Mouse (Mus musculus) embryonic facial prominence, embryonic 15.5 days (tissue): ENCODE data around the gene 4933427D14Rik. TPM values are rescaled to one million over a fixed set of nuclear protein-coding genes. Genes with fewer than 3 reads are reported as not detected.
"Not testable (repeated sequence)": the region's sequence is repeated elsewhere in the genome, so short reads cannot be mapped to it uniquely, and the experiment has no call there.

Experiments
- ATAC-seq: fragments of 200-750 bp; cut with Nextera tagmentation; 2 replicates; pipeline ENCODE4 v1.8.0; 2017; ENCODE audit warnings: low read depth, moderate TSS enrichment; ENCODE audit not compliant: insufficient number of reproducible peaks, low FRiP score, low TSS enrichment
- H3K27ac ChIP-seq: fragments of 300-500 bp; sonication (generic); replicated peaks from 2 replicates; pipeline ENCODE4 v1.5.1; 2015; ENCODE audit warnings: mild to moderate bottlenecking, inconsistent platforms
- H3K27me3 ChIP-seq: fragments of 300-500 bp; sonication (generic); 2 replicates; pipeline ENCODE4 v1.6.1; 2015; ENCODE audit warnings: inconsistent platforms
- H3K36me3 ChIP-seq: fragments of 300-500 bp; sonication (generic); 2 replicates; pipeline ENCODE4 v1.6.1; 2015; ENCODE audit warnings: mild to moderate bottlenecking, inconsistent platforms
- H3K4me1 ChIP-seq: fragments of 300-500 bp; sonication (generic); 2 replicates; pipeline ENCODE4 v1.6.1; 2015; ENCODE audit warnings: inconsistent platforms
- H3K4me2 ChIP-seq: fragments of 300-500 bp; sonication (generic); replicated peaks from 2 replicates; pipeline ENCODE4 v1.6.1; 2015; ENCODE audit warnings: mild to moderate bottlenecking, inconsistent platforms
- H3K4me3 ChIP-seq: fragments of 300-500 bp; sonication (generic); replicated peaks from 2 replicates; pipeline ENCODE4 v1.5.1; 2015; ENCODE audit warnings: mild to moderate bottlenecking, inconsistent platforms
- H3K9ac ChIP-seq: fragments of 300-500 bp; sonication (generic); 2 replicates; pipeline ENCODE4 v1.6.1; 2015; ENCODE audit warnings: inconsistent platforms
- H3K9me3 ChIP-seq: fragments of 300-500 bp; sonication (generic); replicated peaks from 2 replicates; pipeline ENCODE4 v1.6.1; 2016; ENCODE audit warnings: inconsistent platforms
- WGBS: fragments of 180-500 bp; shearing (Covaris S2); methylation state at CpG from one replicate; pipeline ENCODE4 v1.1.7; 2015; 5-methylcytosine and 5-hydroxymethylcytosine counted together
- polyA plus RNA-seq: library from polyadenylated mRNA; unstranded; fragments of >200 nt; fragmentation: Nextera tagmentation; extraction: Ambion mirVana; gene quantifications from 2 replicates; pipeline ENCODE4 v1.2.1, GENCODE M21; 2015

The 4933427D14Rik gene
- polyA plus RNA-seq, 1 experiment from 2014 or later = 13.5 TPM

DNA sequence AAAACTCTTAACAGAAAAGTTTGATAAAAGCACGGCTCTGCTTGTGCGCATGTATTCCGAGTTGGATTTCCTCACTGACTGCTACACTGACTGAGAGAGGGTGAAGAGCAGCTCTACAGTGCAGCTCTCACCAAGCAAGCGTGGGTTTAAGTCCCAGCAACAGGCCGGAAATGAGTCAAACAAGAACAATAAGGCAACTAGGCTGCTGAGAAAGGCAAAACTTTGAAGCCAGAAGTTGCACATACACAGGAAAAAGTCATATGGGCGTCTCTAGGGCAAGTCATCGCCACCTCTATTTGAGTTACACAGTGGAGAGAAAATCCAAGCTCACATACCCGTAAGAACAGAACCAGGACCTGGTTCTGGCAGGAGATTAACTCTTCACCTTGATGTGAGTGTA is 10.8 kb downstream of the 4933427D14Rik start:
- no peaks in the 10 kb centered on the region for H3K4me1 ChIP-seq
- H3K36me3 ChIP-seq = peaks cover 26% of the 10 kb centered on the region
- H3K9me3 ChIP-seq = no peaks in the 10 kb centered on the region
- H3K4me2 ChIP-seq = no peak overlapping the region
- H3K27ac ChIP-seq = peak overlapping the region; percentile 36; the same call in 1 of the 2 replicates
- no peak overlapping the region for H3K4me3 ChIP-seq
- 0 out of 2 replicates have a peak overlapping the region, but pooled peaks have one; percentile 5 for H3K9ac ChIP-seq
- no peaks in the 10 kb centered on the region for H3K27me3 ChIP-seq
- 84% methylated on average over 8 of the region's 8 CpGs for WGBS
- no peak for ATAC-seq

GRCm38 (mm10) chr11:72194259-72194658 is 13.0 kb downstream of the 4933427D14Rik start:
- peaks cover 33% of the 10 kb centered on the region for H3K36me3 ChIP-seq
- WGBS = 91% methylated on average over 2 of the region's 2 CpGs

GRCm38 (mm10) chr11:72190857-72191256 is 16.4 kb downstream of the 4933427D14Rik start:
- peaks cover 36% of the 10 kb centered on the region for H3K36me3 ChIP-seq
- 83% methylated on average over 1 of the region's 1 CpGs for WGBS

More at GRCm38 (mm10) chr11:72194259-72194658, 13.0 kb downstream of the 4933427D14Rik start:
- Histone ChIP-seq H3K27me3 (no peaks in the 10 kb centered on the region), H3K4me1 (no peaks in the 10 kb centered on the region), H3K4me3 (no peak overlapping the region), H3K4me2 (no peak overlapping the region), H3K9me3 (no peaks in the 10 kb centered on the region), H3K9ac (no peak overlapping the region), H3K27ac (no peak overlapping the region)
- no peak for ATAC-seq

DNA sequence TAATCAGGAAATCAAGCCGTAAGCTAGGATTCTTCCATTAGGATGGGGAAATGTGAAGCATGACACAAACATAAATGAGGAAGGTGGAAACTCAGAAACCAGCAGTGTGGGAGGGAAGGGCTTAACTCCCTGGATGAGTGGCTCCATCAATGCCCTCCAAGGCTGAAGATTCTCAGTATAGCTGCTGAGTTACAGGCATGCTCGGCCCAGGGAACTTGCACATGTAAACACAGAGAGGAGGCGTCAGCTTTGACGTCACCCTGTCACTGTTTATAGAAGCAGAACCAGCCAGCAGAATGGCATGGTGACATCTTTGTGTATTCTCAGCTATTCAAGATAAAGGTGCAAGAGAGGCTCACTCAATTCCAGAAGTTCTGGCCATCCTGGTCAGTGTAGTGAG is 23.0 kb downstream of the 4933427D14Rik start:
- Histone ChIP-seq H3K36me3 (peaks cover 43% of the 10 kb centered on the region), H3K9ac (no peak overlapping the region), H3K4me2 (no peak overlapping the region), H3K4me3 (no peak overlapping the region), H3K27ac (no peak overlapping the region), H3K9me3 (no peaks in the 10 kb centered on the region), H3K4me1 (no peaks in the 10 kb centered on the region), H3K27me3 (no peaks in the 10 kb centered on the region)
- no peak for ATAC-seq
- 84% methylated on average over 4 of the region's 4 CpGs for WGBS

More at GRCm38 (mm10) chr11:72190857-72191256, 16.4 kb downstream of the 4933427D14Rik start:
- Histone ChIP-seq H3K9ac (no peak overlapping the region), H3K9me3 (no peaks in the 10 kb centered on the region), H3K4me2 (no peak overlapping the region), H3K4me1 (no peaks in the 10 kb centered on the region), H3K27me3 (no peaks in the 10 kb centered on the region), H3K27ac (no peak overlapping the region), H3K4me3 (no peak overlapping the region)
- ATAC-seq = no peak

DNA sequence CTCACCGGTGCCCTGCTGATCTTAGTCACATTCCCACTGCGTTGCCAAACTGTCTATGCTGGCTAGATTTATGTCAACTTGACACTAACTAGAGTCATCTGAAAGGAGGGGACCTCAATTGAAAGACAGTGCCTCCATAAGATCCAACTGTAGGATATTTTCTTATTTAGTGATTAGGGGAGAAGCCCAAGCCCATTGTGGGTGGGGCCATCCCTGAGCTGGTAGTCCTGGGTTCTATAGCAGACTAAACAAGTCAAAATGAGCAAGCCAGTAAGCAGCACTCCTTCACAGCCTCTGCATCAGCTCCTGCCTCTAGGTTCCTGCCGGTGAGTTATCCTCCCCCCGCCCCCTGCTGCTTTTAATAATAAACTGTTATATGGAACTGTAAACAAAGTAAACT is 26.1 kb downstream of the 4933427D14Rik start:
- H3K27ac ChIP-seq = no peak overlapping the region
- no peaks in the 10 kb centered on the region for H3K27me3 ChIP-seq
- ATAC-seq = no peak
- no peak overlapping the region for H3K4me3 ChIP-seq
- H3K4me2 ChIP-seq = no peak overlapping the region
- no peak overlapping the region for H3K9ac ChIP-seq
- no peaks in the 10 kb centered on the region for H3K4me1 ChIP-seq
- peaks cover 51% of the 10 kb centered on the region for H3K36me3 ChIP-seq
- WGBS = 91% methylated on average over 4 of the region's 4 CpGs
- no peaks in the 10 kb centered on the region for H3K9me3 ChIP-seq

GRCm38 (mm10) chr11:72180556-72180955 is 26.7 kb downstream of the 4933427D14Rik start:
- 84% methylated on average over 5 of the region's 5 CpGs for WGBS
- H3K9me3 ChIP-seq = no peaks in the 10 kb centered on the region

GRCm38 (mm10) chr11:72176553-72176952 is 30.7 kb downstream of the 4933427D14Rik start:
- H3K4me1 ChIP-seq = no peaks in the 10 kb centered on the region
- H3K4me2 ChIP-seq = no peak overlapping the region
- H3K36me3 ChIP-seq = peaks cover 77% of the 10 kb centered on the region
- no peak overlapping the region for H3K4me3 ChIP-seq
- H3K9ac ChIP-seq = no peak overlapping the region
- no peak overlapping the region for H3K27ac ChIP-seq
- ATAC-seq = no peak
- H3K27me3 ChIP-seq = no peaks in the 10 kb centered on the region
- 60% methylated on average over 3 of the region's 3 CpGs for WGBS
- H3K9me3 ChIP-seq = no peaks in the 10 kb centered on the region

More at GRCm38 (mm10) chr11:72180556-72180955, 26.7 kb downstream of the 4933427D14Rik start:
- H3K4me1 ChIP-seq = no peaks in the 10 kb centered on the region
- H3K4me2 ChIP-seq = no peak overlapping the region
- H3K36me3 ChIP-seq = peaks cover 53% of the 10 kb centered on the region
- no peaks in the 10 kb centered on the region for H3K27me3 ChIP-seq
- no peak for ATAC-seq
- no peak overlapping the region for H3K27ac ChIP-seq
- H3K9ac ChIP-seq = no peak overlapping the region
- no peak overlapping the region for H3K4me3 ChIP-seq

- Histone ChIP-seq H3K9me3 (no peaks in the 10 kb centered on the region), H3K36me3 (peaks cover 71% of the 10 kb centered on the region)
These were observed 31.3 kb downstream of the 4933427D14Rik start for GRCm38 (mm10) chr11:72175966-72176365.

DNA sequence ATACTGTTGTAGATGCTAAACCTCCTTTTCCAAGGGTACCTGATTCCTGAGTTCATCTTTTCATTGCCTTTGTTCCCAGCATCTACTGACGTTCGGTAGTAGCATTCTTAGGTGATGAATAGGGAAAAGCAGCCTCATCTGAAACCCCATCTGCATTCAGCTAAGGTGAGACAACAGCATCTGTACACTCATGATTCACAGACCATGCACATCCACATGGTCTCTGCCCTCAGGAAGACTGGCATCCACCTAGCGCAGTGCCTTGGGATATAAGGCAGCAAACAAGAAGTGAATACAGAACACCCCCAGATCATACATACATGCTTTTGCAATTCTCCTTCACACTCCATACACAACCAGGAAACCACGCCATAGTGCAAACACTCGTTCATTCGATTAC is 32.5 kb downstream of the 4933427D14Rik start:
- H3K36me3 ChIP-seq = peaks cover 68% of the 10 kb centered on the region
- no peak overlapping the region for H3K4me3 ChIP-seq
- no peak overlapping the region for H3K4me2 ChIP-seq
- no peaks in the 10 kb centered on the region for H3K27me3 ChIP-seq
- H3K9me3 ChIP-seq = no peaks in the 10 kb centered on the region
- H3K9ac ChIP-seq = no peak overlapping the region
- no peak overlapping the region for H3K27ac ChIP-seq
- H3K4me1 ChIP-seq = no peaks in the 10 kb centered on the region
- 93% methylated on average over 6 of the region's 6 CpGs for WGBS
- ATAC-seq = no peak

More at GRCm38 (mm10) chr11:72175966-72176365, 31.3 kb downstream of the 4933427D14Rik start:
- ATAC-seq = no peak
- Histone ChIP-seq H3K27ac (no peak overlapping the region), H3K27me3 (no peaks in the 10 kb centered on the region), H3K4me1 (no peaks in the 10 kb centered on the region), H3K4me2 (no peak overlapping the region), H3K4me3 (no peak overlapping the region), H3K9ac (no peak overlapping the region)
- WGBS = 83% methylated on average over 5 of the region's 5 CpGs

- H3K27ac ChIP-seq = no peak overlapping the region
- no peak overlapping the region for H3K9ac ChIP-seq
- H3K27me3 ChIP-seq = no peaks in the 10 kb centered on the region
- no peaks in the 10 kb centered on the region for H3K9me3 ChIP-seq
- no peak overlapping the region for H3K4me2 ChIP-seq
- WGBS = 87% methylated on average over 5 of the region's 5 CpGs
- no peak overlapping the region for H3K4me3 ChIP-seq
- no peak for ATAC-seq
- no peaks in the 10 kb centered on the region for H3K4me1 ChIP-seq
- H3K36me3 ChIP-seq = peaks cover 71% of the 10 kb centered on the region
These were observed 33.8 kb downstream of the 4933427D14Rik start for GRCm38 (mm10) chr11:72173506-72173905.

DNA sequence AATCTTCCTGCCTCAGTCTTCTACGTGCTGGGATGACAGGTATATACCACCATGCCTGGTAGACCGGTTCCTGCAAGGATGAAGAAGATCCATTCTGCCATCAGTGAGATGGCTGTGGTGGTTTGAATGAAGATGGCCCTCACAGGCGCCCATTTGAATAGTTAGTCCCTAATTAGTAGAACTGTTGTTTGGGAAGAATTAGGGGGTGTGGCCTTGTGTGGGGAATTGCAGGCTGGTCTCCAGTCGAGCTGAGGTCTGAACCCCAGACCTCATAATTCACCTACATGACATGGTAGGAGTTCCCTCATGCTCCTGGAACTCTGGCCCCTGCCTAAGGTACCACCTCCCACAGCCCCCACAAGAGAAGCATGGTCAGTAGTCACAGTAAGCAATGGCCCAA is 35.4 kb downstream of the 4933427D14Rik start:
- H3K36me3 ChIP-seq = peaks cover 69% of the 10 kb centered on the region
- WGBS = 88% methylated on average over 4 of the region's 4 CpGs
- ATAC-seq = not testable (repeated sequence)

DNA sequence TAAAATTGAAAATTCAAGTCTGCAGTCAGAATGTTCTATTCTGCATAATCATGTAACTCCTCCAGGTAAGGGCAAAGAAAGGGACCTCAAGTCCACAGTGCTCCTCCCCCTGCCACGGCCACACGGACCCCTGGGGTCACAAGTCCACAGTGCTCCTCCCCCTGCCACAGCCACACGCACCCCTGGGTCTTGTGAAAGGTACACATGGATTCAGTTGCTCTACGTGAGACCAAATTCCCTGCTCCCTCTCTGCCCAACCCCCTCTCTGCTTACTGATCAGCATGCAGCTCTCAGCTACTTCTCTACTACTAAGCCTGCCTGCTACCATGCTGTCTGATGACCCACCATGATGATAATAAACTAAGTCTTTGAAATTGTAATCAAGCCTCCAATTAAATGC is 37.4 kb downstream of the 4933427D14Rik start:
- no peaks in the 10 kb centered on the region for H3K9me3 ChIP-seq
- H3K27me3 ChIP-seq = no peaks in the 10 kb centered on the region
- H3K4me1 ChIP-seq = no peaks in the 10 kb centered on the region
- H3K4me2 ChIP-seq = no peak overlapping the region
- H3K36me3 ChIP-seq = peaks cover 71% of the 10 kb centered on the region
- no peak overlapping the region for H3K9ac ChIP-seq
- WGBS = 79% methylated on average over 4 of the region's 4 CpGs
- H3K4me3 ChIP-seq = no peak overlapping the region
- no peak for ATAC-seq
- no peak overlapping the region for H3K27ac ChIP-seq

More for the DNA sequence above, 35.4 kb downstream of the 4933427D14Rik start:
- H3K9ac ChIP-seq, H3K4me1 ChIP-seq, H3K4me3 ChIP-seq, H3K4me2 ChIP-seq, H3K27me3 ChIP-seq, H3K9me3 ChIP-seq, H3K27ac ChIP-seq: not testable (repeated sequence)
